Mouse (Mus musculus) forebrain, embryonic 11.5 days (tissue): Measurements from ENCODE around the gene Srpx. TPM values are rescaled to one million over a fixed set of nuclear protein-coding genes. Genes with fewer than 3 reads are reported as not detected.

Experiments used
- ATAC-seq: fragments of 200-750 bp; cut with Nextera tagmentation; replicated peaks from 2 replicates; pipeline ENCODE4 v1.8.0; 2017; ENCODE audit warnings: moderate TSS enrichment; ENCODE audit not compliant: low FRiP score
- DNase-seq: peaks from one replicate; pipeline ENCODE4 v3.0.0-alpha.2; 2017; ENCODE audit warnings: low spot score
- H3K27ac ChIP-seq: fragments of 300-500 bp; sonication (generic); 2 replicates; pipeline ENCODE4 v1.5.1; 2014; ENCODE audit warnings: low read depth, low read length
- H3K27me3 ChIP-seq: fragments of 300-500 bp; sonication (generic); 2 replicates; pipeline ENCODE4 v1.6.1; 2014; ENCODE audit warnings: mild to moderate bottlenecking, low read length, mixed read lengths; ENCODE audit not compliant: control insufficient read depth, insufficient read depth
- H3K36me3 ChIP-seq: fragments of 300-500 bp; sonication (generic); 2 replicates; pipeline ENCODE4 v1.6.1; 2014; ENCODE audit warnings: mild to moderate bottlenecking, low read length, moderate library complexity, mixed read lengths; ENCODE audit not compliant: control insufficient read depth, insufficient read depth
- H3K4me1 ChIP-seq: fragments of 300-500 bp; sonication (generic); replicated peaks from 2 replicates; pipeline ENCODE4 v1.6.1; 2014; ENCODE audit warnings: low read length, mixed read lengths; ENCODE audit not compliant: control insufficient read depth, insufficient read depth
- H3K4me2 ChIP-seq: fragments of 300-500 bp; sonication (generic); 2 replicates; pipeline ENCODE4 v1.6.1; 2014; ENCODE audit warnings: low read depth, mild to moderate bottlenecking, low read length, moderate library complexity, mixed read lengths; ENCODE audit not compliant: severe bottlenecking
- H3K4me3 ChIP-seq: fragments of 300-500 bp; sonication (generic); 2 replicates; pipeline ENCODE4 v1.5.1; 2014; ENCODE audit warnings: low read depth, low read length
- H3K9ac ChIP-seq: fragments of 300-500 bp; sonication (generic); 2 replicates; pipeline ENCODE4 v1.6.1; 2014; ENCODE audit warnings: low read length
- H3K9me3 ChIP-seq: fragments of 300-500 bp; sonication (generic); 2 replicates; pipeline ENCODE4 v1.6.1; 2016; ENCODE audit warnings: low read length, mixed read lengths; ENCODE audit not compliant: control insufficient read depth
- WGBS: fragments of 180-500 bp; shearing (Covaris S2); extraction: QIAGEN DNeasy Blood & Tissue Kit; methylation state at CpG from one replicate; pipeline ENCODE4 v1.1.7; 2014; 5-methylcytosine and 5-hydroxymethylcytosine counted together
- polyA plus RNA-seq: library from polyadenylated mRNA; unstranded; fragments of >200 nt; fragmentation: Nextera tagmentation; extraction: Ambion mirVana; gene quantifications from 2 replicates; pipeline ENCODE4 v1.2.1, GENCODE M21; 2014

The Srpx gene
- polyA plus RNA-seq, 1 experiment from 2014 or later: 5.9 TPM

GRCm38 (mm10) chrX:10079981-10080380 lies 37.5 kb downstream of the Srpx start:
- 32% methylated on average over 1 of the region's 1 CpGs for WGBS
- DNase-seq: no peak

GRCm38 (mm10) chrX:10073966-10074365 lies 43.5 kb downstream of the Srpx start:
- Histone ChIP-seq H3K36me3 (no peaks in the 10 kb centered on the region), H3K4me2 (no peak overlapping the region), H3K9me3 (no peaks in the 10 kb centered on the region), H3K27ac (no peak overlapping the region), H3K4me3 (no peak overlapping the region), H3K9ac (no peak overlapping the region), H3K27me3 (no peaks in the 10 kb centered on the region), H3K4me1 (no peaks in the 10 kb centered on the region)
- no peak for DNase-seq
- ATAC-seq: no peak
- 89% methylated on average over 3 of the region's 3 CpGs for WGBS

More at GRCm38 (mm10) chrX:10079981-10080380, 37.5 kb downstream of the Srpx start:
- Histone ChIP-seq H3K4me3 (no peak overlapping the region), H3K27ac (no peak overlapping the region), H3K9me3 (no peaks in the 10 kb centered on the region), H3K4me2 (no peak overlapping the region), H3K9ac (no peak overlapping the region), H3K36me3 (no peaks in the 10 kb centered on the region), H3K27me3 (no peaks in the 10 kb centered on the region), H3K4me1 (no peaks in the 10 kb centered on the region)
- no peak for ATAC-seq

GRCm38 (mm10) chrX:10071529-10071928 lies 46.0 kb downstream of the Srpx start:
- Histone ChIP-seq H3K27ac (no peak overlapping the region), H3K4me3 (no peak overlapping the region), H3K9me3 (no peaks in the 10 kb centered on the region), H3K27me3 (no peaks in the 10 kb centered on the region), H3K36me3 (no peaks in the 10 kb centered on the region), H3K4me2 (no peak overlapping the region), H3K9ac (no peak overlapping the region), H3K4me1 (no peaks in the 10 kb centered on the region)
- WGBS: 71% methylated on average over 2 of the region's 2 CpGs
- DNase-seq (no peak), ATAC-seq (no peak)

- H3K4me2 ChIP-seq: no peak overlapping the region
- WGBS: 24% methylated on average over 6 of the region's 6 CpGs
- no peaks in the 10 kb centered on the region for H3K9me3 ChIP-seq
- DNase-seq (no peak), ATAC-seq (no peak)
- H3K9ac ChIP-seq: no peak overlapping the region
- no peak overlapping the region for H3K4me3 ChIP-seq
- no peak overlapping the region for H3K27ac ChIP-seq
- no peaks in the 10 kb centered on the region for H3K36me3 ChIP-seq
- no peaks in the 10 kb centered on the region for H3K4me1 ChIP-seq
- no peaks in the 10 kb centered on the region for H3K27me3 ChIP-seq
Observed at GRCm38 (mm10) chrX:10070689-10071088, 46.8 kb downstream of the Srpx start.

- Histone ChIP-seq H3K27me3 (no peaks in the 10 kb centered on the region), H3K4me3 (no peak overlapping the region), H3K36me3 (no peaks in the 10 kb centered on the region), H3K9me3 (no peaks in the 10 kb centered on the region), H3K4me2 (no peak overlapping the region), H3K9ac (no peak overlapping the region), H3K27ac (no peak overlapping the region), H3K4me1 (no peaks in the 10 kb centered on the region)
- 72% methylated on average over 4 of the region's 4 CpGs for WGBS
- DNase-seq (no peak), ATAC-seq (no peak)
Observed at GRCm38 (mm10) chrX:10069405-10069804, 48.1 kb downstream of the Srpx start.

GRCm38 (mm10) chrX:10063781-10064180 lies 53.7 kb downstream of the Srpx start:
- Histone ChIP-seq H3K27me3 (no peaks in the 10 kb centered on the region), H3K9me3 (no peaks in the 10 kb centered on the region), H3K27ac (no peak overlapping the region), H3K4me3 (no peak overlapping the region), H3K9ac (no peak overlapping the region), H3K4me2 (no peak overlapping the region), H3K36me3 (no peaks in the 10 kb centered on the region), H3K4me1 (no peaks in the 10 kb centered on the region)
- DNase-seq: no peak
- no peak for ATAC-seq
- WGBS: 85% methylated on average over 1 of the region's 1 CpGs

GRCm38 (mm10) chrX:10063361-10063760 lies 54.1 kb downstream of the Srpx start:
- no peak overlapping the region for H3K4me3 ChIP-seq
- 81% methylated on average over 2 of the region's 2 CpGs for WGBS
- no peak for ATAC-seq

GRCm38 (mm10) chrX:10062201-10062600 lies 55.3 kb downstream of the Srpx start:
- Histone ChIP-seq H3K4me2 (no peak overlapping the region), H3K27ac (no peak overlapping the region), H3K36me3 (no peaks in the 10 kb centered on the region), H3K4me3 (no peak overlapping the region), H3K4me1 (no peaks in the 10 kb centered on the region), H3K27me3 (no peaks in the 10 kb centered on the region), H3K9ac (no peak overlapping the region), H3K9me3 (no peaks in the 10 kb centered on the region)
- DNase-seq: no peak
- ATAC-seq: no peak
- 73% methylated on average over 4 of the region's 4 CpGs for WGBS

More at GRCm38 (mm10) chrX:10063361-10063760, 54.1 kb downstream of the Srpx start:
- no peak for DNase-seq
- no peaks in the 10 kb centered on the region for H3K4me1 ChIP-seq
- H3K9me3 ChIP-seq: no peaks in the 10 kb centered on the region
- H3K27me3 ChIP-seq: no peaks in the 10 kb centered on the region
- H3K4me2 ChIP-seq: no peak overlapping the region
- no peak overlapping the region for H3K27ac ChIP-seq
- H3K9ac ChIP-seq: no peak overlapping the region
- no peaks in the 10 kb centered on the region for H3K36me3 ChIP-seq

- no peak overlapping the region for H3K9ac ChIP-seq
- no peak overlapping the region for H3K4me3 ChIP-seq
- H3K4me2 ChIP-seq: no peak overlapping the region
- no peaks in the 10 kb centered on the region for H3K4me1 ChIP-seq
- no peaks in the 10 kb centered on the region for H3K9me3 ChIP-seq
- no peaks in the 10 kb centered on the region for H3K27me3 ChIP-seq
- H3K36me3 ChIP-seq: no peaks in the 10 kb centered on the region
- no peak overlapping the region for H3K27ac ChIP-seq
- DNase-seq (no peak), ATAC-seq (no peak)
Observed at GRCm38 (mm10) chrX:10034666-10035065, 82.8 kb downstream of the Srpx start.
